Mouse (Mus musculus): ENCODE data around the gene Antxr1.

DNA sequence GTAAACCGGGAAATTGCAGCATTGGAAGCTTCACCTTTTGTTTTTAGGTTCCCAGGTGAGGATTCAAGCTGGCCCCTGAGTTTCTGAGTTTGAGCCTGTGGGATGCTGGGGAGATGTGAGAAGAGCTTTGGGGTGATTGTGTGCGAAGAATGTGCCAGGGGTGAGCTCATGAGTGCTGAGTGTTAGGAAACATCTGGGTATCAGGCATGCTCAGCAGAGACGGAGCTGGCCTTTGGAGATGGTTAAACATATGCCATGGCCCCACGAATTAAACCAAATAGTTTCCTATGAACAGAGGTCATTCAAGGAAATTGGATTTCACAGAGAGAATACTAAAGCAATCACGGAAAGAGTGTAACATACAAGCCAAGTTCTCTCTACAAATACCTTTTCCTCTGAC, 193.4 kb downstream of the Antxr1 start:
- TF ChIP-seq CTCF (IDR thresholded peaks at IDR 0.05) (no peak), POLR2A (IDR thresholded peaks at IDR 0.05; ENCODE audit: insufficient read depth, low read depth, low read length) (no peak), EP300 (IDR thresholded peaks at IDR 0.05; ENCODE audit: insufficient read depth, low read depth, low read length) (no peak)
